Comparison of ENCODE assay signal across 14 mouse cellular contexts in the genomic region with DNA sequence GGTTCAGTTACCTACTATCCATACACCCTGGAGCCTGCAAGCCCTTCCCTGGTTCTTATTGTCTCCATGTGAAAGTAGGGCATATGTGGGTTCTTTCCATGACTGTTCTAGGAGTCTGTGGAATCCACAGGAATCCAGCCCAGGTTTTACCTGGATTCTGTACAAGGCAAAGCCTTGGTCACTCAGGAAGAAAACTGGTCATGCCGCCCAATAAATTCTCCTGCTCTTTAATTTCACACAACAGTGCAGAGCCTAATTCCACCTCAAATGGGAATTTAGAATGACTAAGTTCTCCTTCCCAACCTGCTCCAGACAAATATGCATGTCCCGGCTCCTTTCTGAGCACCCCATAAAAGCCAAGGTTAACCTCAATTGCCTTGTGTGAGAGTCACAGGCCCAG. TPM values are rescaled to one million over a fixed set of nuclear protein-coding genes. Genes with fewer than 3 reads are reported as not detected.
DNase-seq lines count a peak whose midpoint lies in the region; ATAC-seq and TF ChIP-seq lines count a peak whose summit lies in the region.
"Had no signal": no experiment of that assay in that cellular context is flagged by ENCODE, and none has a peak within 500 bp of the region (broad histone marks: within the 10 kb centered on the region; RNA-seq: fewer than 3 reads in every experiment).

No protein-coding gene starts in this region.

- H3K36me3 ChIP-seq in limb, embryonic 10.5 days: no peaks in the 10 kb centered on the region
- H3K36me3 ChIP-seq: heart, embryonic 15.5 days had no signal

- 23% methylated on average over 2 of the region's 2 CpGs for WGBS in limb, embryonic 10.5 days

- no peak overlapping the region for H3K4me3 ChIP-seq in limb, embryonic 10.5 days
- H3K4me3 ChIP-seq: heart, embryonic 15.5 days had no signal

- H3K9me3 ChIP-seq in limb, embryonic 10.5 days (replicated peaks): no peaks in the 10 kb centered on the region
- H3K9me3 ChIP-seq: heart, embryonic 15.5 days had no signal

- POLR2A ChIA-PET in Patski (lab: Charles Lee): no interaction called here

- TF ChIP-seq CTCF in Patski (IDR thresholded peaks at IDR 0.05): no peak

- CTCF ChIA-PET in Patski (lab: Charles Lee): no interaction called here

- H3K4me1 ChIP-seq in limb, embryonic 10.5 days: peaks cover 39% of the 10 kb centered on the region

- peak overlapping the region; percentile 14 for H3K27ac ChIP-seq in limb, embryonic 10.5 days
- H3K27ac ChIP-seq: heart, embryonic 15.5 days had no signal

- peak; percentile 46 for DNase-seq in embryo, embryonic 10.5 days (ENCODE audit: low spot score)
- DNase-seq in embryo, embryonic 10 days (ENCODE audit: low spot score): no peak
- DNase-seq in Patski (ENCODE audit: low read depth, low spot score): peak; percentile 54
- peak; percentile 34 for DNase-seq in kidney, adult 18-20 months
- peak; percentile 40 for DNase-seq in limb, embryonic 10.5 days (ENCODE audit: low spot score)
- DNase-seq in T-cell, adult 2 months (ENCODE audit: low spot score): no peak
- no peak for DNase-seq in layer of hippocampus, adult 11-12 months (ENCODE audit: low spot score)
- DNase-seq in heart, adult 8-10 months (ENCODE audit: low spot score): no peak
- DNase-seq: cerebellum, adult 9-10 months; left cerebral cortex, postnatal 4 days; lung, postnatal 10 days had no signal

- H3K27me3 ChIP-seq in Patski: no peaks in the 10 kb centered on the region
- no peaks in the 10 kb centered on the region for H3K27me3 ChIP-seq in limb, embryonic 10.5 days (ENCODE audit: low read depth, poor library complexity, severe bottlenecking)
- H3K27me3 ChIP-seq: heart, embryonic 15.5 days had no signal

- ATAC-seq in Patski: peak; percentile 47

- in situ Hi-C loops in Patski (cut with MboI; ENCODE audit: low pct_unique_long_range_greater_than_20kb): no loop called here

RNA-seq across cellular contexts. Expression of a gene that starts 16.9 kb away (rescaled TPM):
- 0.04 TPM for polyA plus RNA-seq in Patski (2021)
- 0.55 and 0.86 TPM in 2 replicates for polyA plus RNA-seq in limb, embryonic 10.5 days (2016; fragmentation: Nextera tagmentation; extraction: Ambion mirVana)
- under 1 TPM in 1 of 4 experiments, not detected in 3; 0.06 TPM for total RNA-seq in heart, adult 8-10 months (2022)
- total RNA-seq: gastrocnemius, adult 18-20 months had no signal

RNA-seq across cellular contexts. Expression of a gene that starts 31.2 kb away (rescaled TPM):
- 20.0 TPM for polyA plus RNA-seq in Patski (2021)
- 66.3 and 67.8 TPM in 2 replicates for polyA plus RNA-seq in limb, embryonic 10.5 days (2016; fragmentation: Nextera tagmentation; extraction: Ambion mirVana)
- 10 to 100 TPM; 57.2 to 67.5 (median 65.3) TPM for total RNA-seq in heart, adult 8-10 months (2022)

RNA-seq across cellular contexts. Expression of a gene that starts 38.4 kb away (rescaled TPM):
- 0.05 TPM for polyA plus RNA-seq in Patski (2021)
- polyA plus RNA-seq in limb, embryonic 10.5 days (2016; fragmentation: Nextera tagmentation; extraction: Ambion mirVana): not detected in 2 replicates
- total RNA-seq in heart, adult 8-10 months (2022): 1 to 10 TPM in 3 of 4 experiments, under 1 TPM in 1; 0.90 to 1.4 (median 1.3) TPM
- total RNA-seq: gastrocnemius, adult 18-20 months; layer of hippocampus, adult 8-10 months; left cerebral cortex, postnatal 4 days had no signal

Comparison
In these comparisons a context has a peak if more than half of its experiments do, and no peak if none do; other contexts are left out.
1. DNase-seq: peak in embryo, embryonic 10.5 days (single experiment), Patski (single experiment), kidney, adult 18-20 months (single experiment) and limb, embryonic 10.5 days (single experiment); none in embryo, embryonic 10 days (single experiment), T-cell, adult 2 months (single experiment), layer of hippocampus, adult 11-12 months (single experiment) and heart, adult 8-10 months (single experiment).